Mouse (Mus musculus) lung, adult 2 months (tissue): ENCODE data around the gene Sppl3. TPM values are rescaled to one million over a fixed set of nuclear protein-coding genes. Genes with fewer than 3 reads are reported as not detected.

Experiments used
- DNase-seq: peaks from one replicate; pipeline ENCODE4 v3.0.0; 2022
- H3K4me1 ChIP-seq: fragments of 200-500 bp; 2 replicates; pipeline ENCODE4 v1.6.1; 2011; ENCODE audit warnings: low read length; ENCODE audit not compliant: control insufficient read depth, insufficient read depth
- H3K4me3 ChIP-seq: fragments of 200-500 bp; replicated peaks from 2 replicates; pipeline ENCODE3; 2011; ENCODE audit warnings: low read depth, mild to moderate bottlenecking, control low read depth, low read length; ENCODE audit errors: extremely low read depth
- CTCF ChIP-seq: fragments of 200-500 bp; IDR thresholded peaks from 2 replicates; pipeline ENCODE4 v1.5.1; 2011; ENCODE audit warnings: mild to moderate bottlenecking, low read length, control low read depth; ENCODE audit not compliant: insufficient read depth
- POLR2A ChIP-seq: fragments of 200-500 bp; IDR thresholded peaks from 2 replicates; pipeline ENCODE4 v1.6.1; 2011; ENCODE audit warnings: low read depth, mild to moderate bottlenecking, control low read depth, low read length, borderline replicate concordance; ENCODE audit errors: extremely low read depth
- WGBS: fragments of 180-500 bp; shearing (Covaris S2); methylation state at CpG from one replicate; pipeline ENCODE4 v1.1.7; 2018; 5-methylcytosine and 5-hydroxymethylcytosine counted together
- polyA plus RNA-seq: library from polyadenylated mRNA; depleted of rRNA; stranded (reverse); fragments of >200 nt; gene quantifications from 2 replicates; pipeline ENCODE4 v1.2.3, GENCODE M21; 2012

Gene Sppl3
- polyA plus RNA-seq, 1 experiment, result 107 TPM

- WGBS, result 87% methylated on average over 22 of the region's 22 CpGs
- peaks cover 31% of the 10 kb centered on the region for H3K4me1 ChIP-seq
These were observed 43.0 kb downstream of the Sppl3 start for GRCm38 (mm10) chr5:115053791-115054396.

DNA sequence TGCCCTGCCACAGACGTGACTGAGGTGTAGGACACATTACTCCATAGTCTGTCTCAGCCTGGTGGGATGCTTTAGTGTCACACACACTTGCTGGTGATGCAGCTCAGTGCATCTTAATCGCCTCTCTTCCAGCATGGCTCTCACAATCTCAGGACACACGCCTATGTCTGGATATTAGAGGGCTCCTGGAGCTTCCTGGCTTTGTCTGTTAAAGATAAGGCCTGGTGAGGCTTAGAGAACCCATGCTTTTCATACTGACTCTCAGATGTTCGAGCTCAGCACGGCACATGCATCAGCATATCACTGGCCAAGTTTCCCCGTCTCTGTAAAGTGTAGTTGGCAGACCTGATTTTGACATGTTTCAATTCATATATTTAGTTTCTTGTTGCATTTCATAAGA, 44.5 kb downstream of the Sppl3 start:
- no peak for DNase-seq
- H3K4me3 ChIP-seq, result no peak overlapping the region
- no peak for TF ChIP-seq POLR2A
- TF ChIP-seq CTCF, result no peak
- WGBS, result 41% methylated on average over 6 of the region's 6 CpGs
- H3K4me1 ChIP-seq, result peaks cover 30% of the 10 kb centered on the region

More at GRCm38 (mm10) chr5:115053791-115054396, 43.0 kb downstream of the Sppl3 start:
- no peak overlapping the region for H3K4me3 ChIP-seq
- DNase-seq, result no peak
- TF ChIP-seq POLR2A, result no peak
- no peak for TF ChIP-seq CTCF

- DNase-seq, result no peak
- TF ChIP-seq CTCF, result no peak
- peaks cover 26% of the 10 kb centered on the region for H3K4me1 ChIP-seq
- H3K4me3 ChIP-seq, result no peak overlapping the region
- 92% methylated on average over 4 of the region's 4 CpGs for WGBS
These were observed 46.2 kb downstream of the Sppl3 start for GRCm38 (mm10) chr5:115057153-115057552.

DNA sequence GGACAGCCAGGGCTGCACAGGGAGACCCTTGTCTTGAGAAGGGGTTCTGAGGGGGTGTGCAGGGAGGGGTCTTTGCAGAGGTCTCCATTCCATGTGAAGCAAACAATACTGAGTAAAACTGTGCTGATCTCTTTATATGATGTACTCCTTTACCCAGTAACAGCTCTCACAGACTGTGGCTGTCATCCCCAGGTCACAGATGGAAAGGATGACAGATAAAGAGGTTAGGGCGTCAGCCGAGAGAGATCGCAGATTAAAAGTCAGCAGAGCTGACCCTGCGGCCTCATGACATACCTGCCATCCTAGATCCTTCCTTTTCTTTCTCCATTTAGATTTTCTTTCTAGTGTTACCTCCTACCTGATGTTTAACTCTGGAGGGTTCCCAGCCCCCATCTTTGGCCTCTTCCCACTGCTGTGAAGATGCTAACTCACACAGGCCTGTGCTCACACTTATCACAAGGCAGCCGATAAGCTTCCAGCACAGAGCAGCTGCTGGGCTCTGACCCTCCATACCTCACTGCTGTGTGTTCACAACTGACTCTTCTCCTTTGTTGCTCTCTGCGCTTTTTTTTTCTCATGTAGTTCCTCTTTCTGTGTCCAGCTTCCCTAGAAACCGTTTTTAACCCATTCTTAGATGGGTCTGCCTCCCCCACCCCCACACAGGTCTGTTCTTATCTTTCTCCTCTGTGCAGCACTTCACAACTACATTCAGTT, 47.8 kb downstream of the Sppl3 start:
- Histone ChIP-seq H3K4me1 (peaks cover 16% of the 10 kb centered on the region; the same call in 1 of the 2 replicates), H3K4me3 (no peak overlapping the region)
- 70% methylated on average over 7 of the region's 7 CpGs for WGBS
- DNase-seq, result no peak
- TF ChIP-seq POLR2A, result no peak
- TF ChIP-seq CTCF, result no peak

GRCm38 (mm10) chr5:115060067-115060695, 49.2 kb downstream of the Sppl3 start:
- DNase-seq, result no peak
- H3K4me3 ChIP-seq, result no peak overlapping the region
- TF ChIP-seq POLR2A (no peak), CTCF (no peak)
- 69% methylated on average over 8 of the region's 8 CpGs for WGBS
- peaks cover 13% of the 10 kb centered on the region; the same call in 1 of the 2 replicates for H3K4me1 ChIP-seq

DNA sequence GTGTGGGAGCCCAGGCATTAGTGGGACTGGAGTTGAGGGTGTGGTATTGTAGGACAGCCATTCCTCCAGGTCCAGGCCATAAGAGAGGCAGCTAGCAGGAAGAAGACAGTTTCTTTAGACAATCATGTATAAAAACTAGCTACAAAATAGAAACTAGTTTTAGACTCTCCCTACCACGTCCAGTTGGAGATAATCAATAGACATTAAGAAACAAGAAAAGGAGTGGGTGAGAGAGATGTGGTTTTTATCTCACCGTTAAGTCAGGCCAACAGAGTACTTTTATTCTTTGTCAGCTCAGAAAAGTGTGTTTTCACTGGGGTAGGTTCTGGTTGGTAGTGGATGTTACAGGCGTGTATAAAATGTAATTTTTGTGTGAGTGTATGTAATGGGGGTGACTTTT, 50.0 kb downstream of the Sppl3 start:
- WGBS, result 83% methylated on average over 3 of the region's 3 CpGs
- TF ChIP-seq POLR2A (no peak), CTCF (no peak)
- DNase-seq, result no peak
- H3K4me3 ChIP-seq, result no peak overlapping the region
- peaks cover 9% of the 10 kb centered on the region; the same call in 1 of the 2 replicates for H3K4me1 ChIP-seq

DNA sequence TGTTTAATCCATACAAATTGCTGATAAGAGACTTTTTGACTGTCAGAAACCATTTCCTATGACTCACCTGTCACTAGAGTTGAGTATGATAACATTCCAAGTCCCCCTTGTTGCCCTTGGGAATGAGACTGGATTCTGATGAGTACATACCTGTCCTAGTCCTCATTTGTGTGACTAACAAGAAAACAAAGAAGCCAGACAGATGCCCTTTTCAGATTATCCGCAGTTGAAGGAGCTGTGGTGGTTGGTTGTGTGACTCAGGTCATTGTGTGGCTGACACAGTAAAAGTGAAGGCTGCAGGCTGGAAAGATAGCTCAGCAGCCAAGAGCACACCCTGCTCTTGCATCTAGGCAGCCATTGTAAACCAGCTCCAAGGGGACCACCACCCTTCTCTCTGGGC, 51.6 kb downstream of the Sppl3 start:
- WGBS, result 81% methylated on average over 1 of the region's 1 CpGs
- TF ChIP-seq CTCF (no peak), POLR2A (no peak)
- no peak overlapping the region for H3K4me3 ChIP-seq
- no peak for DNase-seq
- peaks cover 10% of the 10 kb centered on the region; the same call in 1 of the 2 replicates for H3K4me1 ChIP-seq

GRCm38 (mm10) chr5:115063391-115063790, 52.5 kb downstream of the Sppl3 start:
- TF ChIP-seq POLR2A (no peak), CTCF (no peak)
- Histone ChIP-seq H3K4me1 (peaks cover 15% of the 10 kb centered on the region; the same call in 1 of the 2 replicates), H3K4me3 (no peak overlapping the region)
- 76% methylated on average over 7 of the region's 7 CpGs for WGBS
- no peak for DNase-seq

GRCm38 (mm10) chr5:115066245-115066644, 55.3 kb downstream of the Sppl3 start:
- H3K4me1 ChIP-seq, result peaks cover 11% of the 10 kb centered on the region; the same call in 1 of the 2 replicates
- TF ChIP-seq POLR2A (no peak), CTCF (no peak)
- whole genome bisulfite sequencing, result 50% methylated on average over 4 of the region's 4 CpGs
- no peak overlapping the region for H3K4me3 ChIP-seq
- no peak for DNase-seq
